ENCODE assay signal across 35 mouse cellular contexts in the genomic region with DNA sequence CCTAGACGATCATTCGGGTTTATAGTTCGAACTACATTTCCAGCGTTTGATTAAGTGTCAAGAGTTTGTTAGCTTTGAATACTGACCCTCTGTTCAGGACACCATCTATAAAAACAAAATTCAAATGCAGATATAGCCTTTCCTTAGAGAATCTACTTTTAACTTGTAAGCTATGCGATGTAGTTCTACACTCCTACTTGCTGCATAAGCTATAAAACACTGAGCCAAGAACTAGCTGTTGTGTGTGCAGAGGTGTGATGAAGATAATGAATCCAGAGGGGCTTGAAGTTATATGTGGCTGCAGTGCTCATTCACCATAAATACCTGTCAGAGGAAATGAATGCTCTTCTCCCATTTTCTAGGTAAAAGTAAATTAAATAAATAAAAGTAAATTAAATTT.
"Had no signal": no experiment of that assay in that cellular context is flagged by ENCODE, and none has a peak within 500 bp of the region (broad histone marks: within the 10 kb centered on the region; RNA-seq: fewer than 3 reads in every experiment).

No protein-coding gene starts in this region.

- H3K27ac ChIP-seq: heart, embryonic 10.5 days; heart, embryonic 13.5 days; heart, embryonic 15.5 days; hindbrain, embryonic 10.5 days; hindbrain, embryonic 12.5 days; hindbrain, embryonic 13.5 days; hindbrain, embryonic 14.5 days; hindbrain, embryonic 15.5 days; hindbrain, postnatal 0 days; intestine, embryonic 15.5 days; kidney, embryonic 15.5 days; kidney, postnatal 0 days; layer of hippocampus, adult 2 months had no signal

- H3K27me3 ChIP-seq: heart, embryonic 12.5 days; heart, embryonic 13.5 days; heart, embryonic 15.5 days; hindbrain, embryonic 12.5 days; hindbrain, embryonic 13.5 days; hindbrain, embryonic 15.5 days; intestine, embryonic 15.5 days had no signal

- H3K4me3 ChIP-seq: heart, embryonic 10.5 days; heart, embryonic 12.5 days; heart, embryonic 13.5 days; heart, embryonic 15.5 days; hindbrain, embryonic 10.5 days; hindbrain, embryonic 12.5 days; hindbrain, embryonic 13.5 days; hindbrain, embryonic 15.5 days; intestine, embryonic 15.5 days; kidney, embryonic 15.5 days; layer of hippocampus, adult 2 months had no signal

- H3K4me1 ChIP-seq: heart, embryonic 10.5 days; heart, embryonic 12.5 days; heart, embryonic 13.5 days; heart, embryonic 15.5 days; hindbrain, embryonic 10.5 days; hindbrain, embryonic 12.5 days; hindbrain, embryonic 13.5 days; hindbrain, embryonic 15.5 days; intestine, embryonic 15.5 days; kidney, embryonic 15.5 days had no signal

- H3K9ac ChIP-seq: heart, embryonic 12.5 days; heart, embryonic 13.5 days; heart, embryonic 15.5 days; hindbrain, embryonic 12.5 days; hindbrain, embryonic 13.5 days; hindbrain, embryonic 14.5 days; hindbrain, embryonic 15.5 days; intestine, embryonic 15.5 days; kidney, embryonic 15.5 days had no signal

- H3K9me3 ChIP-seq: heart, embryonic 10.5 days; heart, embryonic 12.5 days; heart, embryonic 13.5 days; heart, embryonic 15.5 days; hindbrain, embryonic 10.5 days; hindbrain, embryonic 12.5 days; hindbrain, embryonic 13.5 days; hindbrain, embryonic 15.5 days; intestine, embryonic 15.5 days; kidney, embryonic 15.5 days had no signal

- ATAC-seq: hindbrain, embryonic 16.5 days; hindbrain, postnatal 0 days; inflammation-experienced regulatory T-cells, adult 6 months; intestine, embryonic 15.5 days; intestine, embryonic 16.5 days; intestine, postnatal 0 days had no signal

- DNase-seq: heart, postnatal 10 days; heart, postnatal 14 days; heart, postnatal 36 days; heart, postnatal 4 days; kidney, adult 11 months; kidney, adult 18-20 months; kidney, adult 2 months; kidney, adult 8-10 months; kidney, adult 9 months; kidney, postnatal 10 days; kidney, postnatal 14 days; kidney, postnatal 25 days; kidney, postnatal 36 days; kidney, postnatal 4 days; layer of hippocampus, adult 9-11 months; layer of hippocampus, postnatal 36 days had no signal

- H3K36me3 ChIP-seq: heart, embryonic 10.5 days; heart, embryonic 12.5 days; heart, embryonic 13.5 days; heart, embryonic 15.5 days; hindbrain, embryonic 10.5 days; hindbrain, embryonic 12.5 days; hindbrain, embryonic 13.5 days; hindbrain, embryonic 15.5 days; intestine, embryonic 15.5 days; kidney, embryonic 15.5 days had no signal

- H3K4me2 ChIP-seq: heart, embryonic 11.5 days; heart, embryonic 12.5 days; heart, embryonic 13.5 days; heart, embryonic 15.5 days; hindbrain, embryonic 12.5 days; hindbrain, embryonic 13.5 days; hindbrain, embryonic 14.5 days; hindbrain, embryonic 15.5 days; intestine, embryonic 15.5 days; kidney, embryonic 15.5 days had no signal
